Mouse (Mus musculus) hindbrain, embryonic 14.5 days (tissue): Measurements from ENCODE around the gene Rnf212b. TPM values are rescaled to one million over a fixed set of nuclear protein-coding genes. Genes with fewer than 3 reads are reported as not detected.

ENCODE experiments used
- ATAC-seq: fragments of 200-750 bp; cut with Nextera tagmentation; 2 replicates; pipeline ENCODE4 v1.8.0; 2017; ENCODE audit warnings: moderate number of reproducible peaks, mild to moderate bottlenecking, moderate TSS enrichment, moderate library complexity; ENCODE audit not compliant: low FRiP score
- DNase-seq: peaks from one replicate; pipeline ENCODE4 v3.0.0-alpha.2; 2015; ENCODE audit warnings: low spot score
- H3K27ac ChIP-seq: fragments of 300-500 bp; sonication (generic); 2 replicates; pipeline ENCODE4 v1.5.1; 2014; ENCODE audit warnings: mild to moderate bottlenecking, moderate library complexity
- H3K27me3 ChIP-seq: fragments of 300-500 bp; sonication (generic); 2 replicates; pipeline ENCODE4 v1.6.1; 2014; ENCODE audit warnings: mild to moderate bottlenecking, low read length, mixed read lengths; ENCODE audit not compliant: control insufficient read depth, insufficient read depth
- H3K36me3 ChIP-seq: fragments of 300-500 bp; sonication (generic); replicated peaks from 2 replicates; pipeline ENCODE4 v1.6.1; 2014; ENCODE audit not compliant: control insufficient read depth, insufficient read depth
- H3K4me1 ChIP-seq: fragments of 300-500 bp; sonication (generic); replicated peaks from 2 replicates; pipeline ENCODE4 v1.6.1; 2014; ENCODE audit warnings: antibody characterized with exemption, low read length, mixed read lengths; ENCODE audit not compliant: control insufficient read depth, insufficient read depth
- H3K4me2 ChIP-seq: fragments of 300-500 bp; sonication (generic); replicated peaks from 2 replicates; pipeline ENCODE4 v1.6.1; 2014; ENCODE audit warnings: mild to moderate bottlenecking, moderate library complexity
- H3K4me3 ChIP-seq: fragments of 300-500 bp; sonication (generic); replicated peaks from 2 replicates; pipeline ENCODE4 v1.5.1; 2014; ENCODE audit warnings: mild to moderate bottlenecking, low read length
- H3K9ac ChIP-seq: fragments of 300-500 bp; sonication (generic); 2 replicates; pipeline ENCODE4 v1.6.1; 2014
- H3K9me3 ChIP-seq: fragments of 300-500 bp; sonication (generic); 2 replicates; pipeline ENCODE4 v1.6.1; 2016; ENCODE audit warnings: low read length; ENCODE audit not compliant: control insufficient read depth
- WGBS: fragments of 180-500 bp; shearing (Covaris S2); extraction: QIAGEN DNeasy Blood & Tissue Kit; methylation state at CpG from one replicate; pipeline ENCODE4 v1.1.7; 2014; 5-methylcytosine and 5-hydroxymethylcytosine counted together
- polyA plus RNA-seq: library from polyadenylated mRNA; unstranded; fragments of >200 nt; fragmentation: Nextera tagmentation; extraction: Ambion mirVana; gene quantifications from 2 replicates; pipeline ENCODE4 v1.2.1, GENCODE M21; 2014

Gene Rnf212b
- polyA plus RNA-seq, 1 experiment from 2014 or later, result not detected

- H3K4me3 ChIP-seq, result no peak overlapping the region
- no peaks in the 10 kb centered on the region for H3K27me3 ChIP-seq
- H3K4me2 ChIP-seq, result no peak overlapping the region
- H3K9me3 ChIP-seq, result no peaks in the 10 kb centered on the region
- 71% methylated on average over 3 of the region's 3 CpGs for WGBS
- DNase-seq (no peak), ATAC-seq (no peak)
- no peak overlapping the region for H3K27ac ChIP-seq
- no peaks in the 10 kb centered on the region for H3K36me3 ChIP-seq
- H3K9ac ChIP-seq, result no peak overlapping the region
- no peaks in the 10 kb centered on the region for H3K4me1 ChIP-seq
Observed at GRCm38 (mm10) chr14:54815737-54816136, 1.8 kb downstream of the Rnf212b start.

GRCm38 (mm10) chr14:54817791-54818190, 3.9 kb downstream of the Rnf212b start:
- Histone ChIP-seq H3K9ac (no peak overlapping the region), H3K4me3 (no peak overlapping the region), H3K27ac (no peak overlapping the region), H3K4me2 (no peak overlapping the region), H3K9me3 (no peaks in the 10 kb centered on the region), H3K27me3 (no peaks in the 10 kb centered on the region), H3K36me3 (no peaks in the 10 kb centered on the region), H3K4me1 (no peaks in the 10 kb centered on the region)
- ATAC-seq (no peak), DNase-seq (peak; percentile 51)
- 48% methylated on average over 2 of the region's 2 CpGs for WGBS

- H3K4me2 ChIP-seq, result no peak overlapping the region
- H3K27me3 ChIP-seq, result no peaks in the 10 kb centered on the region
- H3K9ac ChIP-seq, result no peak overlapping the region
- no peak overlapping the region for H3K27ac ChIP-seq
- H3K4me1 ChIP-seq, result no peaks in the 10 kb centered on the region
- no peak overlapping the region for H3K4me3 ChIP-seq
- H3K9me3 ChIP-seq, result no peaks in the 10 kb centered on the region
- DNase-seq, result no peak
- no peak for ATAC-seq
- 82% methylated on average over 2 of the region's 2 CpGs for WGBS
- H3K36me3 ChIP-seq, result no peaks in the 10 kb centered on the region
Observed at GRCm38 (mm10) chr14:54822301-54822700, 8.4 kb downstream of the Rnf212b start.

- no peak overlapping the region for H3K4me2 ChIP-seq
- no peak overlapping the region for H3K27ac ChIP-seq
- no peaks in the 10 kb centered on the region for H3K27me3 ChIP-seq
- ATAC-seq (no peak), DNase-seq (no peak)
- H3K9me3 ChIP-seq, result no peaks in the 10 kb centered on the region
- WGBS, result 91% methylated on average over 1 of the region's 1 CpGs
- H3K4me1 ChIP-seq, result no peaks in the 10 kb centered on the region
- no peak overlapping the region for H3K4me3 ChIP-seq
- no peaks in the 10 kb centered on the region for H3K36me3 ChIP-seq
- no peak overlapping the region for H3K9ac ChIP-seq
Observed at GRCm38 (mm10) chr14:54823716-54824115, 9.8 kb downstream of the Rnf212b start.

- H3K36me3 ChIP-seq, result no peaks in the 10 kb centered on the region
- H3K9me3 ChIP-seq, result no peaks in the 10 kb centered on the region
- no peak overlapping the region for H3K9ac ChIP-seq
- no peak overlapping the region for H3K27ac ChIP-seq
- WGBS, result 5% methylated on average over 4 of the region's 4 CpGs
- H3K4me3 ChIP-seq, result no peak overlapping the region
- ATAC-seq (no peak; the same call in 1 of the 2 replicates), DNase-seq (peak; percentile 83)
- H3K4me1 ChIP-seq, result no peaks in the 10 kb centered on the region
- H3K27me3 ChIP-seq, result no peaks in the 10 kb centered on the region
- H3K4me2 ChIP-seq, result no peak overlapping the region
Observed at GRCm38 (mm10) chr14:54843461-54843860, 29.5 kb downstream of the Rnf212b start.

- H3K27me3 ChIP-seq, result no peaks in the 10 kb centered on the region
- no peak overlapping the region for H3K9ac ChIP-seq
- no peaks in the 10 kb centered on the region for H3K9me3 ChIP-seq
- H3K4me1 ChIP-seq, result no peaks in the 10 kb centered on the region
- DNase-seq, result no peak
- no peak overlapping the region for H3K4me3 ChIP-seq
- H3K4me2 ChIP-seq, result no peak overlapping the region
- no peak for ATAC-seq
- 95% methylated on average over 3 of the region's 3 CpGs for WGBS
- H3K27ac ChIP-seq, result no peak overlapping the region
- peaks cover 27% of the 10 kb centered on the region for H3K36me3 ChIP-seq
Observed at GRCm38 (mm10) chr14:54855726-54856125, 41.8 kb downstream of the Rnf212b start.

- Histone ChIP-seq H3K4me1 (no peaks in the 10 kb centered on the region), H3K9ac (no peak overlapping the region), H3K4me3 (no peak overlapping the region), H3K27ac (no peak overlapping the region), H3K4me2 (no peak overlapping the region), H3K27me3 (no peaks in the 10 kb centered on the region), H3K9me3 (no peaks in the 10 kb centered on the region), H3K36me3 (peaks cover 27% of the 10 kb centered on the region)
- no peak for DNase-seq
- ATAC-seq, result no peak
- WGBS, result 92% methylated on average over 7 of the region's 7 CpGs
Observed at GRCm38 (mm10) chr14:54856703-54857102, 42.8 kb downstream of the Rnf212b start.

GRCm38 (mm10) chr14:54857891-54858290, 44.0 kb downstream of the Rnf212b start:
- no peak for DNase-seq
- 89% methylated on average over 9 of the region's 9 CpGs for WGBS
- H3K4me3 ChIP-seq, result no peak overlapping the region
- no peak overlapping the region for H3K9ac ChIP-seq
- no peak overlapping the region for H3K27ac ChIP-seq
- H3K4me2 ChIP-seq, result no peak overlapping the region
- H3K9me3 ChIP-seq, result no peaks in the 10 kb centered on the region
- no peak for ATAC-seq
- peaks cover under 1% of the 10 kb centered on the region; the same call in 1 of the 2 replicates for H3K4me1 ChIP-seq
- H3K27me3 ChIP-seq, result no peaks in the 10 kb centered on the region
- peaks cover 27% of the 10 kb centered on the region for H3K36me3 ChIP-seq

- H3K27me3 ChIP-seq, result no peaks in the 10 kb centered on the region
- H3K9ac ChIP-seq, result no peak overlapping the region
- H3K36me3 ChIP-seq, result peaks cover 19% of the 10 kb centered on the region; the same call in 1 of the 2 replicates
- H3K9me3 ChIP-seq, result no peaks in the 10 kb centered on the region
- H3K4me1 ChIP-seq, result peaks cover 7% of the 10 kb centered on the region
- no peak for ATAC-seq
- H3K4me3 ChIP-seq, result no peak overlapping the region
- peak; percentile 73 for DNase-seq
- H3K4me2 ChIP-seq, result no peak overlapping the region
- WGBS, result 46% methylated on average over 2 of the region's 2 CpGs
- no peak overlapping the region for H3K27ac ChIP-seq
Observed at GRCm38 (mm10) chr14:54860511-54860910, 46.6 kb downstream of the Rnf212b start.
